Mouse (Mus musculus) neural tube, embryonic 10.5 days (tissue): ENCODE measurements around the gene Lrcol1.
A peak's percentile ranks its signal among the peaks of the same experiment; 100 is the strongest.

ENCODE experiments used
- DNase-seq: peaks from one replicate; pipeline ENCODE4 v3.0.0-alpha.2; 2017; ENCODE audit warnings: low spot score; ENCODE audit errors: extremely low spot score

The Lrcol1 gene

GRCm38 (mm10) chr5:110344524-110344923, at the start of gene Lrcol1:
TSS of gene Lrcol1 (plus strand) at chr5:110344730.
- DNase-seq: no peak

- no peak for DNase-seq
These were observed 47.9 kb upstream of the Lrcol1 start for GRCm38 (mm10) chr5:110296637-110297036.

- DNase-seq: no peak
These were observed 43.9 kb upstream of the Lrcol1 start for GRCm38 (mm10) chr5:110300591-110300990.

- DNase-seq: no peak
These were observed 35.7 kb upstream of the Lrcol1 start for GRCm38 (mm10) chr5:110308861-110309260.

- DNase-seq: no peak
These were observed 31.4 kb upstream of the Lrcol1 start for GRCm38 (mm10) chr5:110313127-110313526.

- DNase-seq: no peak
These were observed 14.0 kb upstream of the Lrcol1 start for GRCm38 (mm10) chr5:110330508-110330907.

GRCm38 (mm10) chr5:110338792-110339191, 5.7 kb upstream of the Lrcol1 start:
- no peak for DNase-seq

GRCm38 (mm10) chr5:110342648-110343284, 1.8 kb upstream of the Lrcol1 start, which contains the start of gene P2rx2:
TSS of gene P2rx2 (minus strand) at chr5:110343212.
- DNase-seq: peak; percentile 55

GRCm38 (mm10) chr5:110345553-110345952, 1.0 kb downstream of the Lrcol1 start:
- DNase-seq: no peak

GRCm38 (mm10) chr5:110347006-110347405, 2.5 kb downstream of the Lrcol1 start:
- no peak for DNase-seq

GRCm38 (mm10) chr5:110354716-110355115, 10.2 kb downstream of the Lrcol1 start:
- peak; percentile 40 for DNase-seq

GRCm38 (mm10) chr5:110357531-110358179, 13.1 kb downstream of the Lrcol1 start:
- peak; percentile 90 for DNase-seq

- no peak for DNase-seq
These were observed 16.9 kb downstream of the Lrcol1 start for GRCm38 (mm10) chr5:110361465-110361864.

- DNase-seq: no peak
These were observed 18.3 kb downstream of the Lrcol1 start for GRCm38 (mm10) chr5:110362813-110363178.

GRCm38 (mm10) chr5:110363179-110363821, 18.8 kb downstream of the Lrcol1 start:
- peak; percentile 84 for DNase-seq

- no peak for DNase-seq
These were observed 19.5 kb downstream of the Lrcol1 start for GRCm38 (mm10) chr5:110363822-110364545.

- DNase-seq: peak; percentile 77
These were observed 32.4 kb downstream of the Lrcol1 start for GRCm38 (mm10) chr5:110376802-110377433.

- peak; percentile 48 for DNase-seq
These were observed 33.7 kb downstream of the Lrcol1 start for GRCm38 (mm10) chr5:110378181-110378583.

GRCm38 (mm10) chr5:110379086-110379485, 34.6 kb downstream of the Lrcol1 start:
- DNase-seq: no peak

GRCm38 (mm10) chr5:110379823-110380222, 35.3 kb downstream of the Lrcol1 start:
- no peak for DNase-seq

- DNase-seq: no peak
These were observed 40.0 kb downstream of the Lrcol1 start for GRCm38 (mm10) chr5:110384491-110384890.
